Mouse (Mus musculus): ENCODE data around the gene Icam5. TPM values are rescaled to one million over a fixed set of nuclear protein-coding genes. Genes with fewer than 3 reads are reported as not detected.

The Icam5 gene
- polyA plus RNA-seq, 1 experiment from 2014 or later: not detected

DNA sequence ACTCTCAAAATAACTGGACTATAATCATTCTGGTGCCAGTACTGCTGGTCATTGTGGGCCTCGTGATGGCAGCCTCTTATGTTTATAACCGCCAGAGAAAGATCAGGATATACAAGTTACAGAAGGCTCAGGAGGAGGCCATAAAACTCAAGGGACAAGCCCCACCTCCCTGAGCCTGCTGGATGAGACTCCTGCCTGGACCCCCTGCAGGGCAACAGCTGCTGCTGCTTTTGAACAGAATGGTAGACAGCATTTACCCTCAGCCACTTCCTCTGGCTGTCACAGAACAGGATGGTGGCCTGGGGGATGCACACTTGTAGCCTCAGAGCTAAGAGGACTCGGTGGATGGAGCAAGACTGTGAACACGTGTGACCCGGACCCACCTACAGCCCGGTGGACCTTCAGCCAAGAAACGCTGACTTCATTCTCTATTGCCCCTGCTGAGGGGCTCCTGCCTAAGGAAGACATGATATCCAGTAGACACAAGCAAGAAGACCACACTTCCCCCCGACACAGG lies 4.0 kb upstream of the Icam5 start:
- Histone ChIP-seq H3K27ac (ENCODE audit: low read length) (no peak overlapping the region), H3K36me3 (ENCODE audit: control insufficient read depth, insufficient read depth, low read length) (no peaks in the 10 kb centered on the region), H3K4me1 (ENCODE audit: control insufficient read depth, insufficient read depth, low read length) (peaks cover 22% of the 10 kb centered on the region), H3K4me3 (ENCODE audit: low read depth, low read length) (no peak overlapping the region), H3K9me3 (ENCODE audit: control insufficient read depth, low read depth, low read length) (no peaks in the 10 kb centered on the region), H3K9ac (replicated peaks; ENCODE audit: low read depth, low read length) (no peak overlapping the region), H3K4me2 (replicated peaks; ENCODE audit: low read depth, low read length) (no peak overlapping the region), H3K27me3 (ENCODE audit: control insufficient read depth, insufficient read depth, low read length) (peaks cover 16% of the 10 kb centered on the region)
- no peak for ATAC-seq (ENCODE audit: insufficient number of reproducible peaks, insufficient read depth, low FRiP score, low read depth)
- 57% methylated on average over 8 of the region's 8 CpGs for WGBS

- no peak for ATAC-seq (ENCODE audit: insufficient number of reproducible peaks, insufficient read depth, low FRiP score, low read depth)
- Histone ChIP-seq H3K4me2 (replicated peaks; ENCODE audit: low read depth, low read length) (no peak overlapping the region), H3K36me3 (ENCODE audit: control insufficient read depth, insufficient read depth, low read length) (no peaks in the 10 kb centered on the region), H3K27me3 (ENCODE audit: control insufficient read depth, insufficient read depth, low read length) (peaks cover 21% of the 10 kb centered on the region), H3K9ac (replicated peaks; ENCODE audit: low read depth, low read length) (no peak overlapping the region), H3K9me3 (ENCODE audit: control insufficient read depth, low read depth, low read length) (no peaks in the 10 kb centered on the region), H3K27ac (ENCODE audit: low read length) (no peak overlapping the region), H3K4me3 (ENCODE audit: low read depth, low read length) (no peak overlapping the region), H3K4me1 (ENCODE audit: control insufficient read depth, insufficient read depth, low read length) (peaks cover 25% of the 10 kb centered on the region)
- 72% methylated on average over 6 of the region's 6 CpGs for WGBS
Observed at GRCm38 (mm10) chr9:21028560-21029110, 3.2 kb upstream of the Icam5 start.

- Histone ChIP-seq H3K4me2 (replicated peaks; ENCODE audit: low read depth, low read length) (peak within 1 kb of the TSS; percentile 89), H3K27ac (ENCODE audit: low read length) (no peak within 1 kb of the TSS), H3K27me3 (ENCODE audit: control insufficient read depth, insufficient read depth, low read length) (peaks cover 26% of the 10 kb centered on the region), H3K9ac (replicated peaks; ENCODE audit: low read depth, low read length) (no peak within 1 kb of the TSS; the same call in 1 of the 2 replicates), H3K36me3 (ENCODE audit: control insufficient read depth, insufficient read depth, low read length) (no peaks in the 10 kb centered on the region), H3K4me3 (ENCODE audit: low read depth, low read length) (peak within 1 kb of the TSS; percentile 24), H3K4me1 (ENCODE audit: control insufficient read depth, insufficient read depth, low read length) (peaks cover 26% of the 10 kb centered on the region), H3K9me3 (ENCODE audit: control insufficient read depth, low read depth, low read length) (no peaks in the 10 kb centered on the region)
- ATAC-seq (ENCODE audit: insufficient number of reproducible peaks, insufficient read depth, low FRiP score, low read depth): peak; percentile 21
- 3% methylated on average over 37 of the region's 37 CpGs for WGBS
Observed at GRCm38 (mm10) chr9:21029291-21030054, 2.4 kb upstream of the Icam5 start, which contains the start of gene Icam4. Gene Icam4 (plus strand): TSS chr9:21029373.

DNA sequence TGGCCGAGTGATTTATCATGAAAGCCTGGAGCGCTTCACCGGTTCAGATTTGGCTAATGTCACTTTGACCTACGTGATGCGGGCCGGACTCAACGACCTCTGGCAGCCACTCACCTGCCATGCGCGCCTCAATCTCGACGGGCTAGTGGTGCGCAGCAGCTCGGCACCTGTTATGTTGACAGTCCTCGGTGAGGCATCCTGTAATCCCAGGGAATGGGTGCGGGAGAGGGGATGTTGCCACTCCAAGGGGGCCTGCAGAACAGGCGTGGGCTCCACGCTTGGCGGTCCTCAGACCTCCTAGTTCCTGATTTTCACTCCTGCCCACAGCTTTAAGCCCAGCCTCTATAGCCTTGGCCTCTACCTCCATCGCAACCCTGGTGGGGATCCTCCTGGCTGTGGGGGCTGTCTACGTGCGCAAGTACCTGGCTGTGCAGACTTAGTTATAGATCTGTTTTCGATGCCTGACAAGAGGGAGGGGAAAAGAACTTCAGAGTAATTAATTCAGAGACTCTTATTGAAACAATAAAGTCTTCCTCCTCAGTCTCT lies 1.7 kb upstream of the Icam5 start:
- Histone ChIP-seq H3K27ac (ENCODE audit: low read length) (no peak overlapping the region), H3K4me3 (ENCODE audit: low read depth, low read length) (peak overlapping the region; percentile 42; the same call in 1 of the 2 replicates), H3K27me3 (ENCODE audit: control insufficient read depth, insufficient read depth, low read length) (peaks cover 33% of the 10 kb centered on the region), H3K4me2 (replicated peaks; ENCODE audit: low read depth, low read length) (peak overlapping the region; percentile 89), H3K4me1 (ENCODE audit: control insufficient read depth, insufficient read depth, low read length) (peaks cover 30% of the 10 kb centered on the region), H3K36me3 (ENCODE audit: control insufficient read depth, insufficient read depth, low read length) (no peaks in the 10 kb centered on the region), H3K9ac (replicated peaks; ENCODE audit: low read depth, low read length) (no peak overlapping the region), H3K9me3 (ENCODE audit: control insufficient read depth, low read depth, low read length) (no peaks in the 10 kb centered on the region)
- WGBS: 20% methylated on average over 22 of the region's 22 CpGs
- no peak for ATAC-seq (ENCODE audit: insufficient number of reproducible peaks, insufficient read depth, low FRiP score, low read depth)

DNA sequence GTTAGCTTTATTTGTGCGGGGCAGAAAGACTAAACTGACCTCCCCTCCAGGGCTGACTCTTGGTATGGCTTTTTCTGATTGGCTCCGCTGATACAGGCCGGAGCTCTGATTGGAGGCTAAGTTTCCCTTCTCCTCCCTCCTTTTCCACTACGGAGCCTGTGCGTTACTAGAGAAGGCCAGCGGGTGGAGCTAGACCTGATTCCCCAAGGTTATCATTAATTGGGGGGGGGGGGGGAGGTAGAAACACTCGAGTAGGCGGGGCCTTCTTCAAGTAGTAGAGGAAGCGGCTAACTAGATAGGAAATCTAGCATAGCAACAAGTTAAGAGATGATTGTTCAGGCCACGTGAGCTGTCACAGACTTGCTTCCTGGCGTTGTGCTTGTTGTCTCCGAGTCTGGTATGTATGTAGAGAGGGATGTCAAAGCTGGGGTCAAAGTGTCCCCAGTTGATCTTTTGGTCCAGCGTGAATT lies 1.1 kb upstream of the Icam5 start:
- 1% methylated on average over 13 of the region's 13 CpGs for WGBS
- H3K27me3 ChIP-seq (ENCODE audit: control insufficient read depth, insufficient read depth, low read length): peaks cover 40% of the 10 kb centered on the region
- peaks cover 30% of the 10 kb centered on the region for H3K4me1 ChIP-seq (ENCODE audit: control insufficient read depth, insufficient read depth, low read length)

DNA sequence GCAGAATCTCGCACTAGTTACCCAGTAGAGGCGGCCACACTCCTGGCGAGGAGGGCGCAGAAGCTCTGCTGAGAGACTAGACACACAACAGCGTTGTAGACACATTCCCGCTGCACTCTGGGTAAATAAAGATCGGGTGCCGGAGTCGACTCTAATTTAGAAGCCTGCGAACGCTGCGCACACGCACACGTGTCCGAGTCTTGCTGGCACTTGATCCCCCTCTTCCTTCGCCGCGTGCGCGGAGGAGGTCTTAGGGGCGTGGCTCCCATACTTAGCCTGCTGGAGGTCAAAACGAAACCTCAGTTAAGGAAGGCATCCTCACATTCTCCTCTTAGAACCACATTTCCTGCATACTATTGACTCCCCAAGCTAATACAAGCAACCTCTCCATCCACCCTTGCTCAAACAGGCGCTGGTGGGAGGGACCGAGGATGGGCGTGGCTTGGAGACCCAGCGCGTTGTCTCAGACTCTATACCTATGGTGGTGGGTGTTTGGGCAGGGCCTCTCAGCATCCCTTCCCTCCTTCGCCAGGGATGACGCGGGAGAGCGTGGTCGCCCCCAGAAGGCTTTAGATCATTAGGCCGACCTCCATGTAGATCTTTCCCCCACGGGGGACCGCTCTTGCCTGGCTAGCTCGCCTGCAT lies 500 bp upstream of the Icam5 start:
- no peak overlapping the region for H3K27ac ChIP-seq (ENCODE audit: low read length)
- WGBS: under 1% methylated on average over 36 of the region's 36 CpGs
- H3K4me3 ChIP-seq (ENCODE audit: low read depth, low read length): peak overlapping the region; percentile 42
- no peaks in the 10 kb centered on the region for H3K9me3 ChIP-seq (ENCODE audit: control insufficient read depth, low read depth, low read length)
- H3K36me3 ChIP-seq (ENCODE audit: control insufficient read depth, insufficient read depth, low read length): no peaks in the 10 kb centered on the region
- peaks cover 45% of the 10 kb centered on the region for H3K27me3 ChIP-seq (ENCODE audit: control insufficient read depth, insufficient read depth, low read length)
- ATAC-seq (ENCODE audit: insufficient number of reproducible peaks, insufficient read depth, low FRiP score, low read depth): no peak
- H3K9ac ChIP-seq (replicated peaks; ENCODE audit: low read depth, low read length): no peak overlapping the region
- peaks cover 30% of the 10 kb centered on the region for H3K4me1 ChIP-seq (ENCODE audit: control insufficient read depth, insufficient read depth, low read length)
- H3K4me2 ChIP-seq (replicated peaks; ENCODE audit: low read depth, low read length): peak overlapping the region; percentile 89

More for the DNA sequence above, 1.1 kb upstream of the Icam5 start:
- ATAC-seq (ENCODE audit: insufficient number of reproducible peaks, insufficient read depth, low FRiP score, low read depth): peak; percentile 71
- Histone ChIP-seq H3K4me2 (replicated peaks; ENCODE audit: low read depth, low read length) (peak overlapping the region; percentile 89), H3K36me3 (ENCODE audit: control insufficient read depth, insufficient read depth, low read length) (no peaks in the 10 kb centered on the region), H3K9me3 (ENCODE audit: control insufficient read depth, low read depth, low read length) (no peaks in the 10 kb centered on the region), H3K4me3 (ENCODE audit: low read depth, low read length) (peak overlapping the region; percentile 42), H3K9ac (replicated peaks; ENCODE audit: low read depth, low read length) (no peak overlapping the region), H3K27ac (ENCODE audit: low read length) (no peak overlapping the region)

DNA sequence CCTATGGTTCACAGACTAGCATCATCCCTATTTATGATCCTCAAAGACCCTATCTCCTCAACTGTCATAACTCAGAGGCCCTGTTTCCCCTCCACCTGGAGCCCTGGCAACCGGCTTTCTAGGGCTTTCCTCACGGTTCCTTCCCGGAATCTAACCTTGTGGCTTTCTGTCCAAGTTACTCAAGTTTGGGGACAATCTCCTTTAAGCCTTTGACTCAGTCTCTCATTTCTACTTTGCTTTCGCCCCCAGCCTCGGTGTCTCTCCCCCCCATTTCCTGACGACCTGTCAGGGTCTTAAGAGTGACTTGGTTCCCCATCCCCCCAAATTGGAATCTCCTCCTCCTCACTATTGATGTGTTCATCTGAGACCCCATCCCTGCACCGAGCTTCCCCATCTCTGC lies 618 bp downstream of the Icam5 start:
- ATAC-seq (ENCODE audit: insufficient number of reproducible peaks, insufficient read depth, low FRiP score, low read depth): no peak
- 2% methylated on average over 7 of the region's 7 CpGs for WGBS
- H3K4me2 ChIP-seq (replicated peaks; ENCODE audit: low read depth, low read length): peak overlapping the region; percentile 95
- H3K27me3 ChIP-seq (ENCODE audit: control insufficient read depth, insufficient read depth, low read length): peaks cover 56% of the 10 kb centered on the region
- H3K36me3 ChIP-seq (ENCODE audit: control insufficient read depth, insufficient read depth, low read length): no peaks in the 10 kb centered on the region
- peak overlapping the region; percentile 42 for H3K4me3 ChIP-seq (ENCODE audit: low read depth, low read length)
- no peaks in the 10 kb centered on the region for H3K9me3 ChIP-seq (ENCODE audit: control insufficient read depth, low read depth, low read length)
- no peak overlapping the region for H3K27ac ChIP-seq (ENCODE audit: low read length)
- peaks cover 33% of the 10 kb centered on the region for H3K4me1 ChIP-seq (ENCODE audit: control insufficient read depth, insufficient read depth, low read length)
- no peak overlapping the region for H3K9ac ChIP-seq (replicated peaks; ENCODE audit: low read depth, low read length)

DNA sequence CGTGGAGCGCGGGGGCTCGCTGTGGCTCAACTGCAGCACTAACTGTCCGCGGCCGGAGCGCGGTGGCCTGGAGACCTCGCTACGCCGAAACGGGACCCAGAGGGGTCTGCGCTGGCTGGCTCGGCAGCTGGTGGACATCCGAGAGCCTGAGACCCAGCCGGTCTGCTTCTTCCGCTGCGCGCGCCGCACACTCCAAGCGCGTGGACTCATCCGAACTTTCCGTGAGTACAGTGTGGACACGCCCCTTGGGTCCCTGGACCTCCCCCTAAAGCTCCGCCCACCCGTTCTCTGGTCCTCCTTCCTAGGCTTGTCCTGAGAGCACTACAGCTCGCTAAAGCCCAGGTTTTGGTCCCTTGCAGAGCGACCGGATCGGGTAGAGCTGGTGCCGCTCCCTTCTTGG lies 1.3 kb downstream of the Icam5 start:
- 0 out of 2 replicates have a peak overlapping the region, but pooled peaks have one; percentile 10 for H3K9ac ChIP-seq (replicated peaks; ENCODE audit: low read depth, low read length)
- under 1% methylated on average over 34 of the region's 34 CpGs for WGBS
- H3K27me3 ChIP-seq (ENCODE audit: control insufficient read depth, insufficient read depth, low read length): peaks cover 63% of the 10 kb centered on the region
- H3K27ac ChIP-seq (ENCODE audit: low read length): no peak overlapping the region
- H3K4me1 ChIP-seq (ENCODE audit: control insufficient read depth, insufficient read depth, low read length): peaks cover 38% of the 10 kb centered on the region
- no peaks in the 10 kb centered on the region for H3K9me3 ChIP-seq (ENCODE audit: control insufficient read depth, low read depth, low read length)
- no peaks in the 10 kb centered on the region for H3K36me3 ChIP-seq (ENCODE audit: control insufficient read depth, insufficient read depth, low read length)
- H3K4me2 ChIP-seq (replicated peaks; ENCODE audit: low read depth, low read length): peak overlapping the region; percentile 95
- ATAC-seq (ENCODE audit: insufficient number of reproducible peaks, insufficient read depth, low FRiP score, low read depth): peak; percentile 81
- peak overlapping the region; percentile 42 for H3K4me3 ChIP-seq (ENCODE audit: low read depth, low read length)
